ENCODE assay signal across 25 mouse cellular contexts in genomic region chr16:37363958-37364357, GRCm38 (mm10). TPM values are rescaled to one million over a fixed set of nuclear protein-coding genes. Genes with fewer than 3 reads are reported as not detected.
"Had no signal": no experiment of that assay in that cellular context is flagged by ENCODE, and none has a peak within 500 bp of the region (broad histone marks: within the 10 kb centered on the region; RNA-seq: fewer than 3 reads in every experiment).

No protein-coding gene starts in this region.

- H3K27ac ChIP-seq: layer of hippocampus, adult 2 months; limb, embryonic 10.5 days; limb, embryonic 13.5 days; liver, embryonic 14.5 days; macrophage; midbrain, embryonic 12.5 days; midbrain, embryonic 15.5 days; neural tube, embryonic 12.5 days; neural tube, embryonic 15.5 days; stomach, postnatal 0 days had no signal

- H3K4me2 ChIP-seq: limb, embryonic 13.5 days; lung, embryonic 14.5 days; midbrain, embryonic 12.5 days; midbrain, embryonic 15.5 days; neural tube, embryonic 12.5 days; neural tube, embryonic 15.5 days had no signal

- H3K27me3 ChIP-seq: limb, embryonic 13.5 days; midbrain, embryonic 12.5 days; midbrain, embryonic 15.5 days; neural tube, embryonic 12.5 days; neural tube, embryonic 15.5 days had no signal

- H3K9ac ChIP-seq: limb, embryonic 13.5 days; liver, embryonic 14.5 days; liver, postnatal 0 days; lung, embryonic 14.5 days; midbrain, embryonic 12.5 days; midbrain, embryonic 15.5 days; neural tube, embryonic 12.5 days; neural tube, embryonic 15.5 days had no signal

- H3K9me3 ChIP-seq: limb, embryonic 10.5 days; midbrain, embryonic 12.5 days; midbrain, embryonic 15.5 days; neural tube, embryonic 15.5 days had no signal

- H3K4me1 ChIP-seq: limb, embryonic 10.5 days; limb, embryonic 13.5 days; midbrain, embryonic 12.5 days; midbrain, embryonic 15.5 days; neural tube, embryonic 12.5 days; neural tube, embryonic 15.5 days had no signal

- ATAC-seq: inflammation-experienced regulatory T-cells, adult 6 months; intestine, embryonic 16.5 days; liver, postnatal 0 days; lung, postnatal 0 days; midbrain, embryonic 15.5 days had no signal

- H3K4me3 ChIP-seq: layer of hippocampus, adult 2 months; limb, embryonic 10.5 days; limb, embryonic 13.5 days; midbrain, embryonic 12.5 days; midbrain, embryonic 15.5 days; neural tube, embryonic 12.5 days; neural tube, embryonic 15.5 days had no signal

- H3K36me3 ChIP-seq: limb, embryonic 10.5 days; limb, embryonic 13.5 days; midbrain, embryonic 12.5 days; midbrain, embryonic 15.5 days; neural tube, embryonic 12.5 days; neural tube, embryonic 15.5 days had no signal

- DNase-seq: kidney, postnatal 10 days; layer of hippocampus, adult 9-11 months; liver; liver, postnatal 0 days; lung, embryonic 14.5 days; right cerebral cortex, adult 18-20 months; right cerebral cortex, postnatal 14 days; right cerebral cortex, postnatal 4 days; thymus, adult 2 months; thymus, postnatal 14 days; thymus, postnatal 4 days had no signal

RNA-seq across cellular contexts. Expression of gene Stxbp5l, which starts 20.8 kb away (rescaled TPM):
- polyA plus RNA-seq: large intestine, adult 2 months; liver, embryonic 14.5 days; liver, postnatal 0 days; macrophage had no signal
